Mouse (Mus musculus) layer of hippocampus, adult 9-10 months (tissue): ENCODE data around the gene Tbc1d8.

ENCODE experiments used
- DNase-seq: peaks from one replicate; pipeline ENCODE4 v3.0.0; 2022; ENCODE audit warnings: low spot score

Tbc1d8 gene

DNA sequence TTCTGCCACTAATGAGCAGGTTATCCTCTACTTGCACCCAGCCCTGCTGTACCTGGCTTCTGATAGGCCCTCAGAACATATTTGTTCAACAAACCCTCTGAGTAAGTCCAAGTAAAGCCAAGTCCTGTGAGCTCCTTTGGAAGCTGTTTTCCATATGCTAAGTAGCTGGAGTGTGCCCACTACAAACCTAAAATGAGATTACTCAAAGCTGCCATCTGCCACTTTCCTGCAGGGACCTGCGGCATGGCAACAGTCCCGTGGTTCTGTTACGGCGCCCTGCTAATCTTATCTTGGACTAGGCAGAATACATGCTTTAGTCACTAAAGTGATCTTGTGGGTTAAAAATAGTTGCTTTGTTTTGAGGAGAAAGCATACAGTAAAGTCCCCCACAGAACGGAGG, 32.4 kb downstream of the Tbc1d8 start:
- peak; percentile 37 for DNase-seq

GRCm38 (mm10) chr1:39445303-39446050, 33.1 kb downstream of the Tbc1d8 start:
- no peak for DNase-seq

DNA sequence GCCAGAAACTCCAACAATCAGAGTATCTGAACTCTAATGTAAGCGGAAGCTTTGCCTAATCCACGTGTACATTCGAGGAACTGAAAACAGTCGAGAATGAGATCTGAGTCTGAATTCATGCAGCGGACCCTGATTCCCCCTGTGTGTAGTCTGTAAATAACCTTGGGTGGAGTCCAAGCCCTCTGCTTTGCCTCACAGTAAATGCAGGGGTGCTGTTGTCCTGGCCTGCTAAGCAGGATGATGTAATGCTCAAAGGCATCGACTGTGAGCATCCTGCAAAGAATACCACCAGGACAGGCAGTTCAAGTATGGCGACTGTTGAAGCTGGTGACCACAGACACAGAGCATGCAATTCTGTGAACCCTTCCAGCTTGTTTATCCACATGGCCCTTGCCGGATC, 34.8 kb downstream of the Tbc1d8 start:
- no peak for DNase-seq

GRCm38 (mm10) chr1:39441686-39442085, 36.9 kb downstream of the Tbc1d8 start:
- DNase-seq = peak; percentile 38

- DNase-seq = no peak
Observed at GRCm38 (mm10) chr1:39439661-39440548, 38.6 kb downstream of the Tbc1d8 start.

DNA sequence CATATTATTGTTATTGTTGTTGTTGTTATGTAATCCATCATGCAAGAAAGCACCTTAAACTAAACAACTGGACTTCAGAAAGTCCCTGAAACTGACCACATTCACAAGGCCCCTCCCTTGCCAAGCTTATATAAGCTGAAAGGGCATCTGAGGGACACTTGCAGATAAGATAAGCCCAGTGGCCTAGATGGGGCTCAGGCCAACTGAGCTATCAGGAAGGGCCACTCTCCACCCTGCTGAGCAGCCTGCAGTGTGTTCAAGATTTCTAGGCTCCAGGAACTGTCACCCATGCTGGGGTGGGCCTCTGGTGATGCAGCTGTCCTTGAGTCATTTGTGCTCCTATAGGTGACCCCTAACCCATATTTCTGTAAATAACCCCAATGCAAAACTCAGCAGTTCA, 39.9 kb downstream of the Tbc1d8 start:
- DNase-seq = no peak

DNA sequence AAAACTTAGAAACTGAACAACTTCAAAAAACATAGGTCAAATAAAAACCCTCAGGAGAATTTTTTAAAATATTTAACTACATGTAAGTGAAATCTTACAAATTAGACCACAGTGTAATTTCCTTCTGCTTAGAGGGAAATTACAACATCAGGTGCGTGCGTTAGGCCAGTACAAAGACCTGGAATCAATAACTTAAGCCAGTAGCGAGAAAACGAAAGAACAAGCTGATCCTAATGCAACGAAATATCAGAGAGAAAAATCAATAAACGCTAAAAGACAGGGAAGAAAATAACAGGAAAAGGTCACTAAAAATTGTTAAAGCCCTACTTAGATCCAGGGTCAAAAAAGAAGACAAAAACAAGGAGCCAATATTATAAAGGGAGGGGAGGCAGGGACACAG, 44.3 kb downstream of the Tbc1d8 start:
- DNase-seq = no peak

- DNase-seq = no peak
Observed at GRCm38 (mm10) chr1:39430020-39430419, 48.5 kb downstream of the Tbc1d8 start.

DNA sequence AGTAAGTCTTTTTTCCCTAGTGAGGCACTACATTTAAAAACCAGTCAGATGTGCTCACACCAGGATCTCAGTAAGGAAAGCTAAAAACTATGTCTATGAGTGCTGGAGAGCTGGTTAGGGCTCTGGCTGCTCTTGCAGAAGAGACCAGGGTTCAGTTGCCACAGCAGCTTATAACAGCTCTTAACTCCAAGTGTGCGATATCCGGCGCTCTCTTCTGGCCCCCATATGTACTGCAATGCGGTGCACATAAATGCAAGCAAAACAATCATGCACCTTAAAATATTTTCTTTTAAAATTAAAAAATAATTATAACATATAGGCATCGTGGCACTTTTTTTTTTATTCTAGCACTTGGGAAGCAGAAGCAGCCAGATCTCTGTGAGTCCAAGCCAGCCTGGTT, 49.5 kb downstream of the Tbc1d8 start:
- DNase-seq = no peak

GRCm38 (mm10) chr1:39428280-39428679, 50.3 kb downstream of the Tbc1d8 start:
- no peak for DNase-seq

DNA sequence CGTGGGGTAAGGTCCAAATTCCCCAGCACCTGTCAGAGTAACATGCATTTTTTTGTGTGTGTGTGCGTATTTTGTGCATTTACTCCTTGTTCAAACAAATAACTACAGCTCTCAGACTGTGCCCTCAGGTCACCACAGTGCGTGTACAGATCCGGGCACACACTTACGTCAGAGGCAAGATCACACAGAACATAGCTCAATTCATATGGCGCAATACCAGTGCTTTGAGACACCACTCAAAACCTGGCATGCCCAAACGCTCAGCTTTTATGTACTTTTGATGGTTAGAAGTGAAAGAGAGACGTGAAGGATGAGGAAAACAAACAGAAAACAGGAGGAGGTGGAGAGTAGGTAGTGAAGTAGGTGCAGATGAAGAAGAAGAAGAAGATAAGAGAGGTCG, 53.1 kb downstream of the Tbc1d8 start:
- no peak for DNase-seq

DNA sequence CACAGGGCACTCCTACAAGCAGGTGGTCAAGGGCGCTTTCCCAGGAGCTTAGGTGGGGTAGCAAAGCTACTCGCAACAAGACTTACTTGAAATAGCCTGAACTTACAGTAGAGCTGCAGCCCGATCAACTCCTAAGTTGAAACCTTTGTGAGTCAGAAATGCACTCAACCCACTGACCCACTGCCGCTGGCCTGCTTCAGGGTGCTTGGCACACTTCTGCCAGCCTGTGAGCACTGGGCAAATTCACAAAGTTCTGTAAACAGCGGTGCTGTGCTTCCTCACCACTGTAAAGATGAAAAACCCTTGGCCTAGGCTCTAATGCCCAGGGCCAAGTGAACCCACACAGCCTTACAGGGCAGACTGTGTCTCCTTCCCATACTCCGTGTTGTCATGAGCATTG, 57.6 kb downstream of the Tbc1d8 start:
- DNase-seq = no peak

- DNase-seq = no peak
Observed at GRCm38 (mm10) chr1:39418852-39419251, 59.7 kb downstream of the Tbc1d8 start.

DNA sequence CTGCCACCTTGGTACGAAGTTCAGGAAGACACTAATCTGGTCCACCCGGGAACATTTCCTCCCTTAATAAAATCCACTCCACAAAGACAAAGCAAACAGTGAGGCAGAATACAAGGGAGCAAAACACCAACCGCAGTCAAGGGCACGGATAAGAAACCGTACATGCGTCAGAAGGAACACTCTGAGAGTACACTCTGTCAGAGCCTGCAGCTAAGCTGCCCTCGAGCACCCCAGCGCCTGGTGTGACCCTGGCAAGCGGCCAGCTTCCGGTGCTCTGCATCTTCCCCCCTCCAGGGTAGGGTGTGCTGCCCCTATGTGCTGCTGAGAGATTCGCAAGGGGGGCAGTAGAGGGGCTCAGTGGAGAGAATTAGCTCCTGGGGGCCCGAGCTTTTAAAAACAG, 60.7 kb downstream of the Tbc1d8 start:
- DNase-seq = no peak

DNA sequence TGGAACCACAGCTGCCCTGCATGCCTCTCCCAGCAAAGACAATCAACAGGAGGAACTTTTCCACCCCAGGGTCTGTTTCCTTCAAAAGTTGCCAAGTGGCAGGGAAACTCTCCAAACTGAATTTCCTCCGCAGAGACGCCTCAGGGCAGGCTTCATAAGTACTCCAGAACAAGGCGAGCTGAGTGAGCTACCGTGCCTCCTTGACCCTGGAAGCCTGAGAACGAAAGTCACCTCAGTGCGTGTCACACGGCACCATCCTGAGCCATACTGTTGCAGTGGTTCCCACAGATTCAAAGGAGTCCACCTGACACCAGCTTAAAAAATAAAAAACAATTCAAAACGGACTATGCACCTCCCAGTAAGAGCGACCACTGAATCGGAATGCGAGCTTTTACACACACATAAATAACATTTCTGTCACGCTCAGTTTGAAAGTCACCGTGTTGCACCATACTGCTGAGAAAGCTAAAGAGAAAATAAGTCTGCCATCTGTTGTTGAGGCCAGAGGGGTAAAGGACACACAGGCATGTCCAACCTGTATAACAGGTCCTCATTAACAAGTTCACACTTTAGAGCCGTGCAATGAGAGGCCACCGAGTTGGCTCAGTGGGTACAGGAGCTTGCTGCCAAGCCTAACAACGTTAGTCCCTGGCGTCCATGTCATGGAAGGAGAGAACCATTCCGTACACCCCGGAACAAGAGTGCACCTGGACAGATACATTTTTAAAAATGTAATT, 68.3 kb downstream of the Tbc1d8 start:
- DNase-seq = no peak

DNA sequence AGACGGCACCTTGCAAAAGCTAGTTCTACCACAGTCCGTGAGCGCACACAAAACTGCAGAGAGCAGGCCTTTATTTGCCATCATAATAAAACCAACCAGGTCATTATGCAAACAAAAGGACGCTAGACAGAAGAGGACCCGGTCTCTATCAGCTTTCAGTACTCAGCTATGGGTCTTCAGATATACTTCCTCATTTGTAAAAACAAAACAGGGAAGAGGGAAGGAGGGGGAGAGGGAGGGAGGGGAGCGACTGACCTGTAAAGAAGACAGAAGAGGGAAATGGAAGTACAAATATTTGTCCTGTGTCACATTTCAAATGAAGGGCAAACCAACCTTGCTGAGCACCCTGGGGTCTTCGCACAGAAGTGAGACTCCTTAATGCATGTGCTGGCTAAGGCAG, 69.9 kb downstream of the Tbc1d8 start:
- DNase-seq = no peak

DNA sequence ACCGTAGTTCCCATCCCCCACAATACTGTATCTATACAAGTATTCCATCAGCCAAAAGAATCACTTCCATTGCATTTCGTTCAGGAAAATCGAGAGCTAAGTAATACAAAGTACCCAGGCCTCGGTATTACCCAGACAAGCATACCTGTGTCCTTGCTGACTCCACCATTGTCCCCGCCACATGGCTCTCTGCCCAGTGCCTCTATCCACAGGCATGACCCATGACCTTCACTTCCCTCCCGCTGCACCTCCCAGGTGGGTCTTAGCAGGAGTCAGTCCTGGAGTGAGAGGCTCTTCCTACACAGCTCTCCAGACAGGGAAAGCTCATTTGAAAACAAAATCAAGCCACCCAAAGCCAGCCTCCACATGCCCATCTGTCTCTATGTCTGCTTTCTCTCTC, 70.4 kb downstream of the Tbc1d8 start:
- no peak for DNase-seq

DNA sequence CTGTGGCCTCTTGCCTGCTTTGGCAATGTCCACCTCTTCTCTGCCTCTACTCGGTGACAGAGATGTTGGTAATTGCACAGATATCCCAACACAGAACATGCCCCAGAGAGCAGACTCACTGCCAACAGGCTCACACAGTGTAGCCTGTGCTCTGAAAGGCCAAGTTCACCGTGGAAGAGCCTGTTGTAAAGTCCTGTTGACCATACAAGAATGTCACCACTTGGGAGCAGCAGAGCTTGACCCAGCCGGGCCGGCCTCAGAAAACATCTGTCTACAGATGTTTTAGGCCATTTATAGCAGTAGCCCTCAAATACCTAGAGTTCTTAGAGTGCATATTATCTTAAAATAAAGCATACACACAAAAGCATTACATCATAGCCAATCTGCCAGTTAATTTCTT, 71.4 kb downstream of the Tbc1d8 start:
- DNase-seq = no peak

GRCm38 (mm10) chr1:39400173-39400572, 78.4 kb downstream of the Tbc1d8 start:
- DNase-seq = no peak

GRCm38 (mm10) chr1:39399228-39399627, 79.3 kb downstream of the Tbc1d8 start:
- DNase-seq = no peak

GRCm38 (mm10) chr1:39398284-39398683, 80.3 kb downstream of the Tbc1d8 start:
- DNase-seq = no peak

DNA sequence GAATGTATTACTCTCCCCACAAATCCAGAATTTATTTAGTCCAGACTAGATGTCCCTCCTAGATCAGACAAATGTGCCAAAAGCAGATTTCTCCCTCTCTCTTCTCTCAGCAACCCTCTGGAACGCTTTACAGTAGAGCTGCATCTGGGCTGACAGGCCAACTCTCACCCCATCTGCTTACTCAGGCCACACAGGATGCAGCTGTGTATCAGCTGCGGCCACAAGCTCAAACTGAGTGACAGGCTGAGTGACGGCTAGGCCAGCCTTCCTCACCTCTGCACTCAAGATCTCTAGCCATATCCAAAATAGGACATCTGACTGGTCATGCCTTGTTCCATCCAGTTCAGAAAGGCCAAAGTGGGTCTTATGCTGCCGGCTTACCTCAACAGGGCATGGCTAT, 82.2 kb downstream of the Tbc1d8 start:
- DNase-seq = no peak

DNA sequence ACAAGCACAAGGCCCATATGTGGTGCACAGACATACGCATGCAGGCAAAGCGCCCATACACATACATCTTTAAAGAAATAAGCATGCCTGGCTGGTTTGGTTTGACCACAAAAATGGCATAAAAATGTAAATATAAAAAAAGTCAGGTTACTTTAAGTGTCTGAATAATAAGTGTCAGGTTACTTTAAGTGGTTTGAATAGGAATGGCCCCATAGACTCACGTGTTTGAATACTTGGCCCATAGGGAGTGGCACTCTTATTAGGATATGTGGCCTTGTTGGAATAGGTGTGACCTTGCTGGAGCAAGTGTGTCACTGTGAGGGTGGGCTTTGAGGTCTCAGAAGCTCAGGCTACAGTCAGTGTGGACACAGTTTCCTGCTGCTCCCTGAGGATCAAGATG, 83.9 kb downstream of the Tbc1d8 start:
- no peak for DNase-seq
